Mouse (Mus musculus): ENCODE data around the gene Bhlhe23.

Bhlhe23 gene

DNA sequence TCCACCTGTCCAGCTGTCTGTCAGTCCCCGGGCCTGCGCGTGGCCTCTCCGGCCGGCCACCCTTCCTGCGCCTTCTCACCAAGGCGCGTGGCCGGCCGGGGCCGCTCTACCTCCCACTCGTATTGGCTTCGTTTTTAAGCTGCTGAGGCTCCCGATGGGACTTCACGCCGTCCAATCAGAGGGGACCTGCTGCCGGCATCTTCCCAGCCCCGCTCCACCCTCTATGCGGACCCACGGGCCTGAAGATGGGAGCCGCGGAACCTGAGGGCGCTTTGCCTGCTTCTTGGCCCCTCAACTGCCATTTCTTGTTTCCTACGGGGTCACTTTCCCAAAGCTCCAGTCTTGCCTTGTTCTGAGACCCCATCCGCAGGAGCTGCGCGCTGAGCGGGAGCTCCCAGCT is at the start of gene Bhlhe23:
Gene Bhlhe23, minus strand, starts transcription at position 108 of the 400 bp plus-strand sequence.
- no peak for DNase-seq (ENCODE audit: extremely low read depth, insufficient read length, low spot score)

DNA sequence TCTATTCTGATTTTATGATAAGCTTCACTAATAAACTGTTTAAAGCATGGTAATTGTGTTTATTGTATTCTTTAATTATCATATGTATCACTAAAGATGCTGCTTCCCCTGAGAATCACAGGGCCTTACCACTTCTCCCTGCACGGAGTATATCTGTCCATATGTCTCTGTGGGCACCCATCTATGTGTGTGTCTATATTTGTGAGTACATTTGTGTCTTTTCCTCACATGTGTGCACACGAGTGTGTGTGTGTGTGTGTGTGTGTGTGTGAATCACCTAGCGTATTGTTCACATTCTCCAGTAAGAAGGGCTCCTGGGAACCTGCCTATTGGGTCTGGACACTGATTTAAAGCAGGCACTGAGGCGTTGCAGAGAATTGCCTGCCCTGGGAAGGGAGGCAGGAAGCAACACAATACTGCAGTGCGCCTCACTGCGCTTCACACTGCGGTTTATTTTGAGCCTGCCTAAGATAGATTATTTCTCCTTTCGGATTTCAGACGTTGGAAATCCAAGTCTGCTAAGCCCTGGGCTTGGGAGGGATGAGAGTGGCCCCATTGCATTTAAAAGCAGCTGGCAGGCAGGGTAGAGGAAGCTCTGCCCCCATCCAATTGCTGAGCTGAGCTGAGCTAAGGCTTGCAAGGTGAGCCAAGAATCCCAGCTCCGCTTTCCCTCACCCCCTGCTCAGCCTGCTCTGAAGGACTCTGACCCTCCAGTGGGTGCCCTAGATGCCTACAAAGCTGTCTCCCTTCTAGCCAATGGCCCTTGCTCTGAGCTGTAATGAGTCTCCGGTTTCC is 48.6 kb upstream of the Bhlhe23 start:
- DNase-seq (ENCODE audit: extremely low read depth, insufficient read length, low spot score) = no peak

DNA sequence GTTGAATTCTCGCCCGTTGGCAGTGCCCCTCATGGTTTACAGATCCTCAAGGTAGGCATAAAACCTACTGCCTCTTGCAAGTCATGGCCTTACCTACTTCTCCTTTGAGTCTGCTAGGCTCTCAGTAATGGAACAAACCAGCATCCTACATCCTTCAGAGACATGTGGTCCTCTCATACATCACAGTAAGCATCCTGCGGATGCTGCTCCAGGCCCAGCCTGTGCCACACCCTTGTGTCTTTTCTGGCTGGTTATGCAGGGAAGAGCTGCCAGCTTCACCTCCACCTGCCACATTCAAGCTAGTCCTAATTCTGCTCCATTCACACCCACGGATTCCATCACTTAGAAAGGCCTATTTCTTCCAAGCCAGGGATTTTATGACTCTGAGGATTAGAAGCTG is 48.0 kb upstream of the Bhlhe23 start:
- no peak for DNase-seq (ENCODE audit: extremely low read depth, insufficient read length, low spot score)

DNA sequence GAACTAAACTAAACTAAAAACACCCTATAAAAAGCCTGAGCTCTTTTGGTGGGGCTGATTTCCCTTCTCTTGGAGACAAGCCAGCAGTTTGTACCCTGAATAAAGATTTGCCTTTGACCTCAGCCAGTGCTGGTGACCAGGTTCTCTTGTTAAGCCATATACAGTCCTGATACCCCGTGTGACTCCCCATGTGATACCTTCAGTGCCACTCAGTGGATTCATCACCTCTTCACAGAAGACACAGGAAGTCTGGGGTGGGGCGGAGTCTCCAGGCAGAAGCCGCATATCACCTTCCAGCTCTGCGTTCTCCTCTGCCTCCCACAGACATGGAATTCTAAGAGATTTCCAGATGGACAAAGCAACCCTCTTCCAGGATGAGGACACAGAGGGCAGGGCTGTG is 47.4 kb upstream of the Bhlhe23 start:
- DNase-seq (ENCODE audit: extremely low read depth, insufficient read length, low spot score) = no peak

DNA sequence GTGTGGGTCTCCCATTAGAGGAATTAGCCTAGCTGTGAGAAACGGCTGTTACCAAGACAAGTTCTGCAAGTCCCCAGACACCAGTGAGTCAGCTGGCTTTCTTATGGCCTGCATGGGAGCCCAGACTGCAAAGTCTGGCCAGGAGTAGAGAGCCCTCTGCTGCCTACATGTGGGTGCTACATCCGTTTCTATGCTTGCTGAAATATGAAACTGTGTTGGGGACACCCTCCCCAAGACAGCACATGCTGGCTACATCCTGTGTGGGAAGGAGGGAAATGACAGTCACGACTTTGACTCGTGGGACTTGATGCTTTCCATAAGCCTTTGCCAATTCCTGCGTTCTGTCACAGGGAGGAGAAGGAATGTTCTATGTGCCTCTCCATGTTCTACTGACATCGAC is 45.8 kb upstream of the Bhlhe23 start:
- peak; percentile 55 for DNase-seq (ENCODE audit: extremely low read depth, insufficient read length, low spot score)

DNA sequence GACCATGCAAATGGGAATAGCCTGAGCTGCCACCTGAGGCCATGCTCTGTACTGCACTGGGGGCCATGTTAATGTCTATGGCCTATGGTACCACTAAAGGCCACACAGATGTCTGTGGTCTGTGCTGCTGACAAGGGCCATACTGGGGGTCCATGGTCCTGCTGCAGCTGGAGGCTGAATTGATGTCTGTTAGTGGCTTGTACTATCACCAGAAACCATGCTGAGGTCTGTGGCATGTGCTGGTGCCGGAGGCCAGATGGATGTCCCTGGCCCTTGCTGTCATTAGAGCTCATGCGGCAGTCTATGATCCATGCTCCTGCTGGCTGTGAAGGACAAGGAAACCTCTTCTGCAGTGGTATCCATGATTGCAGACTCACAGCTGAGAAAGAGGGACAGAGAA is 42.8 kb upstream of the Bhlhe23 start:
- no peak for DNase-seq (ENCODE audit: extremely low read depth, insufficient read length, low spot score)

DNA sequence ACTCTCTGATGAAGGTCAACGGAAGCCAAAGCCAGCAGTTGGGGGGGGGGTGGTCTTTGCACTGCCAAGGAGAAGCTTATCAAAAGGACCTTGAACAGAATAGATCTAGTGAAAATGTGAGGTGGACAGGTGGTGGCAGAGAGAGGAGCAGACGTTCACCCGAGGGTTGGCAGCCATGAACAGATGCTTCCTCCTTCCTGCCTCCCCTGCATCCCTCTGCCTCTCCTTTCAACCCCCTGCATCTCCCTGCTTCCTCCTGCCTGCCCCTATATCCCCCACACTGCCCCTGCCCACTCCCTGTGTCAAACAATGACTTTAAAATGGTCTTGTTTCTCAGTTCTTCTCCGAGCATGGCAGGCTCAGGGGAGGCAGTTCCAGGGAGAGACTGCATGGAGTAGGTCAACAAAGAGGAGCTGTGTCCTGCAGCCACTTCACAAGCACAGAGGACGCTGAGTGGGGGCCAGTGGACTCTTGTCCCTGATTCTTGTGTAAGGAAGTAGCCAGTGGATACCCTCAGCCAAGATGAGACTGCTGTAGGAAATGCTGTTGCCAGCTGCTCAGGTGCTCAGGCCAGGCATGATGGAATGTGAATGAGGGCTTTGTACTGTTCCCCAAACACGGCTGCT is 39.9 kb upstream of the Bhlhe23 start:
- no peak for DNase-seq (ENCODE audit: extremely low read depth, insufficient read length, low spot score)

DNA sequence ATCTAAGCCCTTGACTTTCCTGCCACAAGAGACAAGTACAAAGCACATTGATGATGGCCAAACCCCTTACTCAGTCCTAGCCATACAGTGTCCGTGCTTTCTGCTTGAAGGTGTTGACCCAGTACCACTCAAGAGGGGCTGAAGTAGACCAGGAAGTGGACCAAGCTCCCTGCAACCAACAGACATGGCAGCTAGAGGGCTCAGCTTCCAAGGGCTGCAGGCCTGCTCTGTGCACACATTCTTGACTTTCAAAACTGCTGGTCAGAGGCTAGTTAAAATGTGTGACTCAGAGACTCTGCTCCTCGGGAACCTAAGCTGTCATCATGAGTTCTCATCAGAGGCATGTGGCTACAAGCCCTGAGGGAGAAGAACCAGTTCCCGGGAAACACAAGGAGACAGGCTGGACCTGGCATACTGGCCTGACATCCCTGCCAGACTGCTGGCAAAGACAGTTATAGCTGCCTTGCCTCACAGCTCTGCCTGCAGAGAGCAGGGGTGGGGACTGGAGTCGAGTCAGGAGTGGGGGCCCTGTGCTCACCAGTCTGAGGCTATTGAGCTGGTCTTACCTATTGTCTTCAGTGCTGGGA is 37.4 kb upstream of the Bhlhe23 start:
- DNase-seq (ENCODE audit: extremely low read depth, insufficient read length, low spot score) = peak; percentile 63

DNA sequence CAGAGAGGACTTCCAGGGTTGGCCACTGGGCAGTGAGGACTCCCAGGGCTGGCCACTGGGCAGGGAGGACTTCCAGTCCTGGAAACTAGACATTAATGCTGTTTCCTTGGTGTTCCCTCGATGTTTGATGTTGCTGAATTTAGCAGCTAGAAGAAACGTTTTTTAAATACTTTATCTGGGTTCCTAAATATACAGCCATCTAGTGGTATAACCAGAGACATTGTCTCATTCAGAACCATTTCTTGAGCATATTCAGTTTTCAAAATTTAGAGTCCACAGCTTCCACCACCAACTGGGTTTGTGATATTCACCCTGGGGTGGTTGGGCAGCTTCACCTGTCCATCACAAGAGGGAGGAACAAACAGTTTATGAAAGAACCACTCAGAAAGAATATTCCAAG is 34.3 kb upstream of the Bhlhe23 start:
- no peak for DNase-seq (ENCODE audit: extremely low read depth, insufficient read length, low spot score)

DNA sequence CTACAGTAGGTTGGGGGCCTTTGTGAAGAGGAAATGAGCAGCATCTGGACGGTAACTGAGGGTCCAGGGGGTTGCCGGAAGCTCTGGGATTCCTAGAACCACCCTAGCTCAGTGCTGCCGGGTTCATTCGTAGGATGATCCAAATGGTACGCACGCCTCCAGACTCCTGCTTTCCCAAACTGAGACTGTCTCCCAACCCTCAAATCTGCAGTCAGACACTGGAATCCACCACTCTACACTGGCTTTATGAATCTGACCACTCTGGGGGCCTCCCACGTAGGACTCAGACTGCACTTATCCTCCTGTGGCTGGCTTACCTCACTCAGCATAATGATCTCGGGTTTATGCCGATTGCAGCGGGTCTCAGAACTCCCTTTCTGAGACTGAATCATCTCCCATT is 32.8 kb upstream of the Bhlhe23 start:
- DNase-seq (ENCODE audit: extremely low read depth, insufficient read length, low spot score) = no peak

DNA sequence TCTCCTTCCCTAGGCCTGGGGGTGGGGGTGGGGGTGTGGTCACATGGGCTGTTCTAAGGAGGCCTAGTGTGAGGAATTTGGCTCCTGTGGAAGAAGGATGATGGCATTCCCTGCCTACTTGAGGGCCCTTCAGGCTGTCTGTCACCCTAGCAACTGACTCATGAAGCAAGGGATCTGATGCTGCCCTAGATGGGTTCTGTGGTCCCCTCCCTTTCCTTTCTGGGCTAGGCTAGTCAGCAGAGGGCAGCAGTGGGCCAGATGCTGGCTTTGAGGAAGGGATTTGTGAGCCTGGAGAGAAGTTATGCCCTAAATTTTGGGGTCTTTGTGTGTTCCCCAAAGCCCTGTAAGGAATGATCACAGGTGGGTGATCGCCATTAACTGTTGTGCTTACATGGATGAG is 29.3 kb upstream of the Bhlhe23 start:
- DNase-seq (ENCODE audit: extremely low read depth, insufficient read length, low spot score) = no peak

DNA sequence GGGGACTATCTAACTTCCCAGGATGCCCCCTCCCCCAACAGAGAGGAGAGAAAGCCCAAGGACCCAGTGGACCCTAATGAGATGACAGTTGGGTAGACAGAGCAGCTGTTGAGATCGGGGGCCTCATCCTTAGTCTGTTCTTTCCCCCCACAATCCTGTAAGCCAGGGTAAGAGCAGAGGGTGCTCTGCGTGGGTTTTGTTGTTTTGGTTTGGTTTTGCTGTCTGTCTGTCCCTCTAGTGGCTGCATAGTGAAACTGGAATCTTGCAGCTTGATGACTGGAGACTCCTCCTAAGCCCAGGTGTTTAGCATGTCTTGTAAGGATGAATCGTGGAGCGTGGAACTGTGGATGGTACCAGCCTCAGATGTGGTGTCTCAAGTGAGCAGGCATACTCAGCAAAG is 19.3 kb upstream of the Bhlhe23 start:
- no peak for DNase-seq (ENCODE audit: extremely low read depth, insufficient read length, low spot score)

DNA sequence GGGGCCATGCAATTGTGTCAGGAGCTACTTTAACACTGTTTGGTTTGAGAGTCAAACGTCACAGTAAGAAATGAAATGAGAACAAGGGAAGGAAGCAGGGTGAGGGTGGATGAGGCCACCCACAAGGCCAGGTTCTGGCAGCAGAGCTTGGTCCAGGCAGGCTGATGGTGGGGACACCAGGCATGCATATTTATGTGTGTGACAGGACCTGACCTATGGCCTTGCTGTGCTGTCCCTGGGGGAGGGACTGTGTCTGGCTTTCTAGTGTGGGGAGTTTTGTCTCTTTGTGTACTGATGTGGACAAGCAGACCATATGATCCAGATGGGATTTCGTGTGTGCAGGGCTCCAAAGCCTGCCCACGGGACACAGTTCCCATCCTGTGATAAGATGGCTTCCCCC is 18.9 kb upstream of the Bhlhe23 start:
- DNase-seq (ENCODE audit: extremely low read depth, insufficient read length, low spot score) = no peak

DNA sequence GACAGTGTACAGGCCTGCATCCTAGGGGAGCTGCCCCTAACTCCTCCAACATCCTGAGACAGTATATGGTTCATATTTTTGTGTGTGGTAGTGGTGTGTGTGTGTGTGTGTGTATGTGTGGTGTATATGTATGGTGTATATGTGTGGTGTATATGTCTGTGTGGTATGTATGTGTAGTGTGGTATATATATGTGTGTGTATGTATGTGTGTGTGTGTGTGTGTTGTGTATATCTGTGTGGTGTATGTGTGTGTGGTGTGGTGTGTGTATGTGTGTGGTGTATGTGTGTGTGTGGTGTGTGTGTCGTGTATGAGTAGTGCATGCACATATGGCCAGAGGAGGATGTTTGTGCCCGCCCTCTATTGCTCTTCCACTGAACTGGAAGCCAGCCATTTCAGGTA is 17.7 kb upstream of the Bhlhe23 start:
- DNase-seq (ENCODE audit: extremely low read depth, insufficient read length, low spot score) = no peak

DNA sequence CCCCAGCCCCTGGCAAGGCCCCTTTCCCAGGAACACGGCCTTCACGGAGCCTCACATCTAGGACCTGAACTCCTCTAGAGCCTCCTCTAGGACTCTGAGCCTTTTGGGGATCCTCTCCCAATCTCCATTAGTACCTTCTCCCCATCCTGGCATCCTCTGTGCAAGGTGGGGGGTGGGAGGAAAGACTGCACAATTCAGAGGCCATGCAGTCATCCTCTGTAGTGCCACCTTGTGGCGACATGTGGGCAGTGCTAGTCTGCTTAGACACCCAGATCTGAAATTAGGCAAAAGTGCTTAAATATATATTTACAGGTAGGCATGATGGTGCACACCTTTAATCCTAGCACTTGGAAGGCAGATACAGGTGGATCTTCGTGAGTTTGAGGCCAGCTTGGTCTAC is 15.0 kb upstream of the Bhlhe23 start:
- no peak for DNase-seq (ENCODE audit: extremely low read depth, insufficient read length, low spot score)

DNA sequence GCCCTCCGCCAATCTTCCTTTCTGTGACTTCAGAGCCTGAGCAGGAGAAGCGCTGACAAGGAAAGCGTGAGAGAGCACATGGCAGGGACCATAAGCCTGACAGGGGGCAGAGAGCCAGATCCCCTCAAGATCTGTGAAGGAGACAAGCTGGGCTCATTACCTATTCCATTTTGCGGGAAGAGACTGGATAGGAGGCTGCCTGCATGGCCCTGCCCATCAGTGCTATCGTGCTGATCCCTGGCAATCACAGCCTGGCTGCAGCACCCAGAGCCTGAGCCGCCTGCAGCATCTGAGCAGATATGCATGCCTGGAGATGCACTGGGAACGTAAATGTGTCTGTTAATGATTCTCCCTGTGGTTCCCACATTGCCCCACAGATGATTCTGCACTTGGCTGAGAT is 12.1 kb upstream of the Bhlhe23 start:
- no peak for DNase-seq (ENCODE audit: extremely low read depth, insufficient read length, low spot score)

DNA sequence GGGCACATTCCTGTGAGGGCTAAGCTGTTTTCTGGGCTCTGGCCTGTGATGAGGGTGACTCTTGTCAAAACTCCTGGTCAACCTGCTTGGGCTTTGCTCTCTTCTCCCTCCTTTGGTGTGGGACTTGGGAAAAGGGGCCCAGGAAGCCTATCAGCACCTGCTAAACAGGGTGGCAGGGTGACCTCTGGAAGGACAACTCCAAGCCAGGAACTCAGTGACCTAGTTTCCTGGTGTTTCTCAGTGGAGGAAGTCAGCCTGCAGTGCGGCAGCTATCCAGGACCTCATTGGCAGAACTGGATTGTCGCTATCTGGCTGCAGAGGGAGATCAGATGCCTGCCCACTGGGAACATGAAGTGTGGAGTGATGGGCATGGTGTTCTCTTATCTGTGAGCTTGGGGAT is 11.7 kb upstream of the Bhlhe23 start:
- DNase-seq (ENCODE audit: extremely low read depth, insufficient read length, low spot score) = no peak

DNA sequence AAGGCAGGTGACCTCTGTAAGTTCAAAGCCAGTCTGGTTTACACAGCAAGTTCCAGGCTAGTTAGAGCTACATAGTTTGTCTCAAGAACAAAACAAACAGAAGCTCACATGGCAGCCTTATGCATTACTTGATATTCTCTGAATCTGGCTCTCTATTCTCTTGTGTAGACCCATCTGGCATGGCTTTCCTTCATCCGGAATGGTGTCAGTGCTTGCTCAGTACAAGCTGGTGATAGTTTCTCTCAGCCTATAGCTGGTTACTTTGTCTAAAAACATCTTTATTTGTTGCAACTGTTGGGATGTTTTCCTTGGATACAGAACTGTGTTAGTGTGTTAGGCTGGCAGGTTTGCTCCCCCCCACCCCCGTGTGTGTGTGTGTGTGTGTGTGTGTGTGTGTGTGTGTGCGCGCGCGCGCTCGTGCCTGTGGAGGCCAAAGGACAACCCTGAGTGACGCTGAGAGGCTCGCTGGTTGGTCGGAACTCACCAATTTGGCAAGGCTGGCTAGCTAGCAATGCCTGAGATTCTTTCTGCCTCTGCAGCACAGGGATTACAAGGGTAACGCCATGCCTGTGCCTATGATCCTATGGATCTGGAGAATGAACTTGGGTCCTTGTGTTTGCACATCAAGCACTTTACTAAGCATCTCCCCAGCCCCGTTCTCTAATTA is 11.0 kb upstream of the Bhlhe23 start:
- DNase-seq (ENCODE audit: extremely low read depth, insufficient read length, low spot score) = no peak

DNA sequence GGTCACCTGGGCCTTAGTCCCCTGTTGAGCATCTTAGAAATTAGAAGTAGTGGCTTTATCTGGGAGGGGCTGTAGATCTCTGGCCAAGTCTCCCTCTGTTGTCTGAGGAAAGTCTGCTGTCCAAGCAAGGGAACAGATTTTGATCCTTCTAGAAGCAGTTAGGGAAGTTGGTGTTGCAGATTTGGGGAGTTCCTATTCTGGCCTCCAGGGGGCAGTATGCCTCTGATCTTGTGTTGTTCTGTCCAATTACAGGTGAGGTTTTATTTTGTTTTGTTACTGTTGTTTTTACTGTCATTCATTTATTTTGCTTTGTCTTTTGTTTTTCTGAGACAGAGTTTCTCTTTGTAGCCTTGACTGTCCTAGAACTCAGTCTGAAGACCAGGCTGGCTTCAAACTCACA is 10.0 kb upstream of the Bhlhe23 start:
- DNase-seq (ENCODE audit: extremely low read depth, insufficient read length, low spot score) = no peak

DNA sequence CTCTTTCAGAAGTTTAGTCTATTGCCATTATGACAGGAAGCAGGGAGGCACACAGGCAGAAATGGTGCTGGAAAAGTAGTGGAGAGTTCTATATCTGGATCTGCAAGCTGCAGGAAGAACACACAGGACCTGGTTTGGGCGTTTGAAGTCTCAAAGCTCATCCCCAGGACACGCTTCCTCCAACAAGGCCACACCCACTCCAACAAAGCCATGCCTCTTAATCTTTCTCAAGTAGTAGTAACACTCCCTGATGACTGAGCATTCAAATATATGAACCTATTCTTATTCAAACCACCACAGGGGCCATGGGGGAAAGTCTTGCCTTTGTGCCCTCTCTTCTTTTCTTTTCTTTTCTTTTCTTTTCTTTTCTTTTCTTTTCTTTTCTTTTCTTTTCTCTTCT is 3.6 kb upstream of the Bhlhe23 start:
- no peak for DNase-seq (ENCODE audit: extremely low read depth, insufficient read length, low spot score)

DNA sequence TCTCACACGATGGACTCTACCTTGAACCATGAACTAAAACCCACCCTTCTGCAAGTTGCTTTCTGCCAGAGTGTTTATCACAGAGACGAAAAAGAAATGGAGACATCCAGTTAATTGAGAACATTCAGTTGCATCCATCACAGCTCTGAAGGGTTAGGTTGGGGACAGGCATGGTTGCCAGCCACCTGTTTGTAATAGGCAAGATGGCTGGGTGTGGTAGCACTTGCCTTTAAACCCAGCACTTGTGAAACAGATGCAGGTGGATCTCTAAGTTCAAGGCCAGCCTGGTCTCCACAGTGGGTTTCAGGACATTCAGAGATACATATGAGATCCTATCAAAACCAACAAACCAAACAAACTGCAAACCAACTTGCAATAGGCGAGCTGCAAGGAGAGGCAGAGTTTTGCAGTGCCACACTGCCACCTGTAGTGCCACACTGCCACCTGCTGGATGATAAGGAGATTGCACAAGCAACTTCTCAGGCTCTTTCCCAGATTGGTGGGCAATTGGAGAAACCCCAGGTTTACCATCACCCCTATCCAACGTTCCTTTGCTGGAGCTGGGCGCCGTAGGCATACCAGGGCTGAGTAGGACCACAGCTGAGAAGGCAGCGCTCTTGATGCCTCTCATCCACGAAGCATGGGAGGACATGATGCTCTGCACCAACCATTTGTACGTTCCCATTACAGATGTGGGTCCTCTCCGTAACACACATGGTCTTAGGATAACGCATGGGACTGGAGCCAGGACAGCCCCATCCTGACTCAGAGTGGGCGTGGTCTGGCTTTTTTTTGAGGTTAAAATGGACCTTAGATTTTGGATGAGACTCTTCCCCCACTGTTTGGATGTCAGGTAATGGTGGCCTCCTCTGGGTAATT is 2.8 kb upstream of the Bhlhe23 start:
- DNase-seq (ENCODE audit: extremely low read depth, insufficient read length, low spot score) = peak; percentile 15

Measured in 3134 (cell line).